Mouse (Mus musculus): ENCODE data around the gene Ghrhr.

- TF ChIP-seq CTCF (IDR thresholded peaks at IDR 0.05; ENCODE audit: borderline replicate concordance, insufficient read depth, low read length), result no peak
- no peak for TF ChIP-seq POLR2A (IDR thresholded peaks at IDR 0.05; ENCODE audit: low read depth, low read length)
These were observed 56.0 kb downstream of the Ghrhr start for GRCm38 (mm10) chr6:55432121-55432520.

Data from embryonic fibroblast, embryonic 13.5 days (primary cell).